Mouse (Mus musculus) MEL (cell line): ENCODE results near the gene Atrnl1.

ENCODE experiments used
- CTCF ChIP-seq, 3 experiments: IDR thresholded peaks in 2 of 3; conservative IDR thresholded peaks in 1 of 3; 2 replicates each; pipeline ENCODE4 v1.5.1; 2011 to 2012; ENCODE audit warnings: low read length in 3 of 3, low read depth in 2 of 3, mild to moderate bottlenecking in 2 of 3, improper control_type of control experiment in 1 of 3, inconsistent platforms in 1 of 3, mixed read lengths in 1 of 3, moderate library complexity in 1 of 3; ENCODE audit not compliant: control insufficient read depth in 1 of 3, insufficient read depth in 1 of 3, poor library complexity in 1 of 3, severe bottlenecking in 1 of 3
- MAX ChIP-seq: IDR thresholded peaks from 2 replicates; pipeline ENCODE4 v1.6.1; 2011; ENCODE audit warnings: low read length, improper control_type of control experiment
- ZNF384 ChIP-seq: IDR thresholded peaks from 2 replicates; pipeline ENCODE4 v1.6.1; 2012; ENCODE audit warnings: low read depth, mild to moderate bottlenecking, inconsistent platforms, low read length, improper control_type of control experiment

DNA sequence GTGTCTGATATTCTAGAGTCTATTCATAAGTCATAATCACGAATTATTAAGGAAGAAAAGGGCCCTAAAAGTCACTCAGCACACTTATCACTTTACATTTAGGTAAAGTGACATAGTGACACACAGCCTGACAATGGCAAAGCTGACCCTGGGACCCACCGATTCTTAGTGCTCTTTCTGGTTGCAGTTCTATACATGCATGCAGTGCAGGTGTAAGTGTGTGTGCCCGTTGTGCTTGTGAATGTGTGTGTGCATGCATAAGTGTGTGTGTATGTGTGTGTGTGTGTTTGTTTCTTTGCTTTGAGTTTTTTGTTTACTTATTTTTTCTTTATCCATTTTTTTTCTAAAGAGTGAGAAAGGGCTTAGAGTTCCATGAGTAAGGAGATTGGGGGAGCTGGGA, 425.3 kb downstream of the Atrnl1 start:
- TF ChIP-seq MAX (no peak), CTCF (IDR thresholded peaks at IDR 0.05 in 2 of 3, conservative IDR thresholded peaks at IDR 0.05 in 1 of 3; ENCODE audit: control insufficient read depth in 1 of 3, insufficient read depth in 1 of 3, low read depth in 2 of 3, low read length in 3 of 3, poor library complexity in 1 of 3, severe bottlenecking in 1 of 3) (no peak), ZNF384 (no peak)
